Mouse (Mus musculus) lung, postnatal 10 days (tissue): ENCODE results near the gene Olfr519.

ENCODE experiments used
- DNase-seq: peaks from one replicate; pipeline ENCODE4 v3.0.0; 2021

Olfr519 gene

GRCm38 (mm10) chr7:108894320-108894719 lies at the start of gene Olfr519:
TSS of gene Olfr519 (minus strand) at chr7:108894420.
- no peak for DNase-seq

DNA sequence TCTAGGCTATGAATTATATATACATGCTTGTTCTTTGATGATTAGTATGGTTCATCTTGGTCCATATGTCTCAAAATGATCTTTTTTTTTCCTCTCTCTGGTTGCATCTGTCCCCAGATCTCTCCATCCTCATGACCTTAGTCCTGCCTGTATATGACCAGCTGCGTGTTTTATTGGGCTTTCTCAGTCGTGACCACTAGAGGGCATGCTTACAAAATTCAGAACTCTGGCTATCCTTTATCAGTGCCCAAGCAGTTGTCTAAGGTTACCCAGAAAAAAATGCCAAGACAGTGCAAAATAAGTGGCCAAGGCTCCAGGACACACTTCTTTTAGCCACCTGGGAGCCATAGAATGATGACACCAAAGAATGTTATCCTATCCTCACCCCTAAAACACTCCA lies 49.8 kb upstream of the Olfr519 start:
- peak; percentile 45 for DNase-seq

DNA sequence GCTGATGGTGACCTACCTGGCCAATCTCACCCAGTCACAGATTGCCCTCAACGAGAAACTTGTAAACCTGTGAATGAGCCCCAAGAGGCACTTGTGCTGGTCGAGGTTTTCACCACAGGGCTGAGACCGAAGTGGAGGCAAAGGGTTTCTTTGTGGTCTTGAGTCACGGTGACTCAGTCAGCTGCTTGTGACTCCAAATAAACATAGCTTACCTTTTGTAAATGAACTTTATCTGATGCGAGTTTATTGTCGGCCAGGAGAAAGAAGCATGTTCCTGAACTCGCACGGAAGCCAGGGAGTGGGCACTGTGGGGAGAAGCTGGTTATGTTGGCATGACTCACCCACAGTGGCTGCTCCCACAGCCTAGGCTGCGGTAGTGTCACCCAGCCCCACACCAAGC lies 47.2 kb upstream of the Olfr519 start:
- no peak for DNase-seq

GRCm38 (mm10) chr7:108936591-108936990 lies 42.4 kb upstream of the Olfr519 start:
- no peak for DNase-seq

DNA sequence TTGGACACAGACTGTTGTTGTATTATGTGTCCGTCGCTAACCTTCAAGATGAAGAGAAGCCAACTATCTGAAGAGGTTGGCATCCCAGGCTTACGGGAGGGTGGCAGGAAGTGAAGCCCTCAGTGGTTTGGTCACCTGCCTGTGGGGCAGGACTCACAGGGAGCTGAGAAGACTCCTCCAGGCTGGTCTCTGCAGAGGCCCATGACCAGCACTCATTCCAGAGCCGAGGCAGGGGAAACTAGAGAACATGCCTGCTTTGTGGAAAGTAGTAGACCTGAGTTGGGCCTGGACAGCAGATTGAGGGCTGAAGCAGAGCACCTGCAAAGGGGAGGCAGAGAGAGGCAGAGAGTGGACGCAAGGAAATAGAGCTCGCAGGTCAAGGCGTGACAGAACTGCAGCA lies 41.2 kb upstream of the Olfr519 start:
- no peak for DNase-seq

DNA sequence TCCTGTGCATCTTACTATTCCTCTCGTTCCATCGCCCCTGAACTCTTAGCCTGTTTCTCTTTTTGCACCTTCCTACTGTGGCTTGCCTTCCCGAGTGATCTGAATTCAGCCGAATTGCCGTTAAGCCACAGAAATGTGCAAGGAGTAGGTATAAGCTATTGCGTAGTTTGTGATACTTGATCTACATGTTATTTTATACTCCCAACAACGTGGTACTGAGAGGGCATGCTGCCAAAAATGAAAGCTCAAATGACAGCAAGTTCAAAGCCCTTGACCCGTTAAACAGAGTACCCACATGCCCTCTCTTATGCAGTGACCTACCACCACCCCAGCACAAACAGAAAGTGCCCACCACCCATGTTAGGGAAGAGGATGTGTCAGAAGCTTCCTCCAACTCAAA lies 40.6 kb upstream of the Olfr519 start:
- peak; percentile 5 for DNase-seq

- DNase-seq: peak; percentile 96
These were observed 39.8 kb upstream of the Olfr519 start, which contains the start of gene Eif3f for GRCm38 (mm10) chr7:108933794-108934731. TSS of gene Eif3f (plus strand) at chr7:108934417.

DNA sequence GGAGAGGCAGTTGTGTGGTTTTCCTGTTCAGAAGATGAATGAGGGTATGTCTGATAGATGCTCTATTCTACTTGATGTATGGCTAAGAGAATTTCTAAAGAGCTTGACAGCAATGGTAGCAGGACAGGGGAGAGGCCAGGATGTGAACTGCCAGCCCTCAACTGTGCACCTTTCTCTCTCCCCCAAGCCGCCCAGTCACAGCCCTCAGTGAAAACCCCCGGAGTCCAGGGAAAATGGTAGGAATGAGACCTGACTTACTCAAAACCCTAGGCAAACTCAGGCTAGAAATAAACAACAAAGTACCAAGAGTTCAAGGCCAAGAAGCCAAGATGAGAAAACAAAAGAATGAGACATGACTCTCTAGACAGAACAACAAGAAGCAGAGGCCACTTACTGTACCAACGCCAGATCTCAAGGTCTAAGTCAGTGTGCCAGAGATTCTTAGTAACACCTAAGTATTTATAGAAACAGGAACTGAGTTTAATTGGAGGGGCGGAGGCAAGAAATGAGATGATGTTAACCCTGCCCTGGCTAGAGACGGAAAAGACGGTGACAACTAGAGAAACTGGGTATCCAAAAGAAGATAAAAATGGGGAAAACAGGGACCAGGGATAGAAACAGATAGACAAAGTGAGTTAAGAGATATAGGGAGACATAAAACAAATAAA lies 35.6 kb upstream of the Olfr519 start, which contains the start of gene Nlrp10:
TSS of gene Nlrp10 (minus strand) at position 453 of the 668 bp plus-strand sequence.
- peak; percentile 8 for DNase-seq

- no peak for DNase-seq
These were observed 34.3 kb upstream of the Olfr519 start for GRCm38 (mm10) chr7:108928280-108929188.

- DNase-seq: no peak
These were observed 32.8 kb upstream of the Olfr519 start for GRCm38 (mm10) chr7:108927043-108927442.

DNA sequence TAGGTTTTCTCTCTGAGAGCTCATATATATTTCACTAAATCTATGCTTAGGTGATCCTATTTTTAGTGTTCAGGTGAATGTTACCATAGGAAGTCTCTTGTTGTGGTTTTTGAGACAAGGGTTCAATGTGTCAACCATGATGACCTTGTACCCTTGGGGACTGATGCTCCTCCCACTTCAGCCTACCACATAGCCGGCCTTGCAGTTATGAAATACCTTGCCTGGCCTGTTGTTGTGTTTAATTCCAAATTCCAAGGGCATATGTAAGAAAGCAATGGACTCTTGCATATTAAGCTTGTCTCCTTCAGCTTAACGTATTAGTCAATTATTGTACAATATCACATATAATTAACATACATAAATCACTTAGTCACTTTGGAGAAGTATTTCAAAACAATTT lies 9.7 kb upstream of the Olfr519 start:
- no peak for DNase-seq

DNA sequence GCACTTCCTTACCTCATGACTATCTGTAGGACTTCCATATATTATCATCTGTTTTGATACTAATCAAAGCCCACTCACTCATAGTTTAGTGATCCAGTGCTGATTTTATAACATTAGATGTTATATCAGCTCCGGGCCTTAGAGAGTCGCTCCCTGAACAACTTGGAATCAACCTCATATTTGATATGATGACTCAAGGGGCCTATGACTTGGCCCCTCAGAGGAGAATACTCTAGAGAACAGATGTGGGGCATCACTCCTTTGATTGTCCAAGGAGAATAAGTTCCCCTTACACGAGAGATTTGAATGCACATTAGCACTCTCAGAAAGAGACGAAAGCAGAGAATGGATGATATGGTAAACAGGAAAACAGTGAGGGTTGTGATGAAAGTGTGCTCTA lies 9.3 kb downstream of the Olfr519 start, which contains the start of gene Olfr518:
TSS of gene Olfr518 (minus strand) at position 101 of the 400 bp plus-strand sequence.
- no peak for DNase-seq

- DNase-seq: no peak
These were observed 21.9 kb downstream of the Olfr519 start, which contains the start of gene Olfr517 for GRCm38 (mm10) chr7:108872279-108872678. TSS of gene Olfr517 (minus strand) at chr7:108872379.

DNA sequence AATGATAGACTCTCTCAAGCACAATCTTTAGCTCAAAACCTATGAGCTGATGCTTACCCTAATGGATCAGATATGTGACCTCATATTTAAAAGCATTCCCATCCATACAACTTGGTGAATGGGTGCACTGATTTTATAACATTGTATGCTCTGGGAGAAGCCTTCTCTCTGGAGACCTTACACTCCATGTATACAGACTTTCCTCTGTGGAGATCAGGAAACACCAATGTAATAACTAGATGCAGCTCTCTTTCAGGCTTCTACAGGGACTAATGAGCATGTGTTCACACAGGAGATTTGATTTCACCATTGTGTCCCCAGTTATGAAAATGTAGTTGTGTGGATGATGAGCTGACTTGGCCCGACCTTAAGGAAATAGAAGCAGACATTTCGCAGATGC lies 43.8 kb downstream of the Olfr519 start, which contains the start of gene Olfr516:
TSS of gene Olfr516 (minus strand) at position 101 of the 400 bp plus-strand sequence.
- DNase-seq: no peak
